Mouse (Mus musculus) MEL (cell line): ENCODE measurements around the gene Wfdc5. TPM values are rescaled to one million over a fixed set of nuclear protein-coding genes. Genes with fewer than 3 reads are reported as not detected.

Experiments used
- DNase-seq: peaks from one replicate; pipeline ENCODE4 v3.0.0; 2011; ENCODE audit warnings: low read depth, low spot score
- H3K27ac ChIP-seq: 2 replicates; pipeline ENCODE4 v1.5.1; 2012; ENCODE audit warnings: low read depth, mild to moderate bottlenecking, control low read depth, low read length, moderate library complexity; ENCODE audit not compliant: control insufficient read depth
- H3K27me3 ChIP-seq, 2 experiments: fragments of 150-350 bp in 1 of 2; sonication (generic) in 1 of 2; 2 replicates each; pipeline ENCODE4 v1.6.1; 2012; ENCODE audit warnings: low read length in 2 of 2, mild to moderate bottlenecking in 2 of 2, improper control_type of control experiment in 1 of 2, moderate library complexity in 1 of 2; ENCODE audit not compliant: insufficient read depth in 2 of 2, control insufficient read depth in 1 of 2
- H3K36me3 ChIP-seq, 2 experiments: 2 replicates each; pipeline ENCODE4 v1.6.1; 2012 to 2014; ENCODE audit warnings: low read length in 2 of 2, improper control_type of control experiment in 1 of 2, inconsistent platforms in 1 of 2, mild to moderate bottlenecking in 1 of 2; ENCODE audit not compliant: insufficient read depth in 2 of 2, control insufficient read depth in 1 of 2
- H3K4me1 ChIP-seq, 2 experiments: fragments of 150-350 bp in 1 of 2; sonication (generic) in 1 of 2; 2 replicates each; pipeline ENCODE4 v1.6.1; 2012; ENCODE audit warnings: low read length in 2 of 2, improper control_type of control experiment in 1 of 2, mild to moderate bottlenecking in 1 of 2; ENCODE audit not compliant: insufficient read depth in 2 of 2, control insufficient read depth in 1 of 2
- H3K4me3 ChIP-seq, 2 experiments: fragments of 150-350 bp in 1 of 2; sonication (generic) in 1 of 2; 2 replicates each; pipeline ENCODE4 v1.5.1; 2012; ENCODE audit warnings: low read depth in 2 of 2, low read length in 2 of 2, mild to moderate bottlenecking in 2 of 2, moderate library complexity in 2 of 2, control low read depth in 1 of 2, improper control_type of control experiment in 1 of 2; ENCODE audit not compliant: control insufficient read depth in 1 of 2, insufficient read depth in 1 of 2
- H3K79me2 ChIP-seq: 2 replicates; pipeline ENCODE4 v1.6.1; 2012; ENCODE audit warnings: mild to moderate bottlenecking, low read length, moderate library complexity; ENCODE audit not compliant: control insufficient read depth, poor library complexity, insufficient read depth
- H3K9ac ChIP-seq: 2 replicates; pipeline ENCODE4 v1.6.1; 2012; ENCODE audit warnings: low read depth, mild to moderate bottlenecking, control low read depth, low read length, moderate library complexity; ENCODE audit not compliant: control insufficient read depth, poor library complexity, severe bottlenecking
- H3K9me3 ChIP-seq: fragments of 150-350 bp; sonication (generic); replicated peaks from 2 replicates; pipeline ENCODE4 v1.6.1; 2012; ENCODE audit warnings: mild to moderate bottlenecking, low read length, improper control_type of control experiment, moderate library complexity; ENCODE audit not compliant: insufficient read depth
- BHLHE40 ChIP-seq: IDR thresholded peaks from 2 replicates; pipeline ENCODE4 v1.6.1; 2012; ENCODE audit warnings: low read depth, mild to moderate bottlenecking, inconsistent platforms, low read length, improper control_type of control experiment, borderline replicate concordance
- CTCF ChIP-seq, 3 experiments: IDR thresholded peaks in 2 of 3; conservative IDR thresholded peaks in 1 of 3; 2 replicates each; pipeline ENCODE4 v1.5.1; 2011 to 2012; ENCODE audit warnings: low read length in 3 of 3, low read depth in 2 of 3, mild to moderate bottlenecking in 2 of 3, improper control_type of control experiment in 1 of 3, inconsistent platforms in 1 of 3, mixed read lengths in 1 of 3, moderate library complexity in 1 of 3; ENCODE audit not compliant: control insufficient read depth in 1 of 3, insufficient read depth in 1 of 3, poor library complexity in 1 of 3, severe bottlenecking in 1 of 3
- E2F4 ChIP-seq: IDR thresholded peaks from 2 replicates; pipeline ENCODE4 v1.6.1; 2011; ENCODE audit warnings: low read depth, low read length, improper control_type of control experiment, borderline replicate concordance
- ELF1 ChIP-seq: IDR thresholded peaks from 2 replicates; pipeline ENCODE4 v1.6.1; 2014; ENCODE audit warnings: low read depth, mild to moderate bottlenecking, inconsistent platforms, low read length, improper control_type of control experiment, moderate library complexity
- EP300 ChIP-seq, 2 experiments: IDR thresholded peaks; 2 replicates each; pipeline ENCODE4 v1.6.1; 2011; ENCODE audit warnings: improper control_type of control experiment in 2 of 2, low read length in 2 of 2, low read depth in 1 of 2, mild to moderate bottlenecking in 1 of 2
- GABPA ChIP-seq: IDR thresholded peaks from 2 replicates; pipeline ENCODE4 v1.6.1; 2012; ENCODE audit warnings: low read depth, mild to moderate bottlenecking, inconsistent platforms, low read length, improper control_type of control experiment, moderate library complexity
- GATA1 ChIP-seq: IDR thresholded peaks from 2 replicates; pipeline ENCODE4 v1.6.1; 2011; ENCODE audit warnings: low read depth, low read length, improper control_type of control experiment
- KAT2A ChIP-seq: conservative IDR thresholded peaks from 2 replicates; pipeline ENCODE4 v1.6.1; 2012; ENCODE audit warnings: low read depth, low read length, improper control_type of control experiment, inconsistent platforms
- MAZ ChIP-seq: IDR thresholded peaks from 2 replicates; pipeline ENCODE4 v1.6.1; 2012; ENCODE audit warnings: low read depth, mild to moderate bottlenecking, inconsistent platforms, low read length, improper control_type of control experiment
- MEF2A ChIP-seq: IDR thresholded peaks from 2 replicates; pipeline ENCODE4 v1.6.1; 2014; ENCODE audit warnings: low read depth, mild to moderate bottlenecking, inconsistent platforms, low read length, improper control_type of control experiment; ENCODE audit not compliant: poor library complexity, insufficient replicate concordance, severe bottlenecking; ENCODE audit errors: extremely low read depth
- MYB ChIP-seq: IDR thresholded peaks from 2 replicates; pipeline ENCODE4 v1.6.1; 2011; ENCODE audit warnings: mild to moderate bottlenecking, low read depth, low read length, improper control_type of control experiment
- NRF1 ChIP-seq: IDR thresholded peaks from 2 replicates; pipeline ENCODE4 v1.6.1; 2014; ENCODE audit warnings: low read depth, mild to moderate bottlenecking, inconsistent platforms, low read length, improper control_type of control experiment, moderate library complexity; ENCODE audit not compliant: poor library complexity, insufficient read depth, severe bottlenecking
- POLR2AphosphoS2 ChIP-seq: IDR thresholded peaks from 2 replicates; pipeline ENCODE4 v1.6.1; 2011; ENCODE audit warnings: low read length, improper control_type of control experiment
- POLR2AphosphoS5 ChIP-seq: IDR thresholded peaks from 2 replicates; pipeline ENCODE4 v1.6.1; 2012; ENCODE audit warnings: low read depth, borderline replicate concordance, mild to moderate bottlenecking, inconsistent platforms, low read length, moderate library complexity, mixed read lengths
- RCOR1 ChIP-seq: IDR thresholded peaks from 2 replicates; pipeline ENCODE4 v1.6.1; 2012; ENCODE audit warnings: low read depth, mild to moderate bottlenecking, inconsistent platforms, low read length, improper control_type of control experiment
- SMC3 ChIP-seq: IDR thresholded peaks from 2 replicates; pipeline ENCODE4 v1.6.1; 2011; ENCODE audit warnings: low read depth, low read length, improper control_type of control experiment
- TAL1 ChIP-seq: IDR thresholded peaks from 2 replicates; pipeline ENCODE4 v1.6.1; 2012; ENCODE audit warnings: mild to moderate bottlenecking, inconsistent platforms, low read length, moderate library complexity, mixed read lengths
- TCF12 ChIP-seq: IDR thresholded peaks from 2 replicates; pipeline ENCODE4 v1.6.1; 2014; ENCODE audit warnings: low read depth, mild to moderate bottlenecking, inconsistent platforms, low read length, improper control_type of control experiment, moderate library complexity
- UBTF ChIP-seq: IDR thresholded peaks from 2 replicates; pipeline ENCODE4 v1.6.1; 2012; ENCODE audit warnings: low read depth, mild to moderate bottlenecking, inconsistent platforms, low read length, improper control_type of control experiment, moderate library complexity, borderline replicate concordance; ENCODE audit not compliant: insufficient read depth
- USF1 ChIP-seq: IDR thresholded peaks from 2 replicates; pipeline ENCODE4 v1.6.1; 2014; ENCODE audit warnings: low read depth, mild to moderate bottlenecking, inconsistent platforms, low read length, improper control_type of control experiment, moderate library complexity
- ZKSCAN1 ChIP-seq: IDR thresholded peaks from 2 replicates; pipeline ENCODE4 v1.6.1; 2012; ENCODE audit warnings: low read depth, mild to moderate bottlenecking, inconsistent platforms, low read length, improper control_type of control experiment, moderate library complexity
- polyA plus RNA-seq, 2 experiments: library from polyadenylated mRNA; stranded (reverse) in 1 of 2; unstranded in 1 of 2; fragments of >175 nt in 1 of 2; fragments of >200 nt in 1 of 2; gene quantifications; 2 replicates each; pipeline versions ENCODE4 v1.2.1 to v1.2.4; 2012; ENCODE audit warnings: low replicate concordance in 2 of 2, low read depth in 1 of 2; ENCODE audit not compliant: insufficient read length in 2 of 2, insufficient read depth in 1 of 2, missing spikeins in 1 of 2
- total RNA-seq: library from RNA; depleted of rRNA; stranded (reverse); fragments of 300-350 nt; gene quantifications from 2 replicates; pipeline ENCODE4 v1.2.3, GENCODE M21; 2012

The Wfdc5 gene
- total and polyA plus RNA-seq, 3 experiments, result not detected

DNA sequence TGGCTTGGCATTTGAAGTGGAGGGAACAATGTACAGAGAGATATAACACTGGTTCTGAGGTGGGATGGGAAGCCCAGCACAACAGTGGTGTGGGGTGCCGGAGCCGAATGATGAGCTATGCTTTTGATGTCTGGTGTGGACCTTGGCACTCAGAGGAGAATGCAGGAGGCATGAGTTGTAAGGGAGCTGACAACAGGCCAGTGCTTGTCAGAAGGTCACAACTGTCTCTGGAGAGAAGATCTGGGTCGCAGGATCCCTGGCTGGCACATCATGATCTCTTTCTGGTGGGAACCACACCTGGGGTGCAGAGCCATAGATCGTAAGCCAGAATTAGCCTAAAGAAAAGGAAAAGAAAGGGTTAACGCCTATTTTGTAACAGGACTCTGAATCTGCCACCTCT, 4.7 kb downstream of the Wfdc5 start:
- TF ChIP-seq GATA1 (no peak), MAZ (no peak), ZKSCAN1 (no peak), POLR2AphosphoS2 (no peak), USF1 (no peak), GABPA (no peak), E2F4 (no peak), SMC3 (no peak), CTCF (IDR thresholded peaks at IDR 0.05 in 2 of 3, conservative IDR thresholded peaks at IDR 0.05 in 1 of 3; ENCODE audit: control insufficient read depth in 1 of 3, insufficient read depth in 1 of 3, low read depth in 2 of 3, low read length in 3 of 3, poor library complexity in 1 of 3, severe bottlenecking in 1 of 3) (no peak), MYB (no peak), BHLHE40 (no peak), NRF1 (no peak), POLR2AphosphoS5 (no peak), MEF2A (no peak), TCF12 (no peak), ELF1 (no peak), RCOR1 (no peak), KAT2A (no peak), TAL1 (no peak), UBTF (no peak)
- no peaks in the 10 kb centered on the region for H3K9me3 ChIP-seq
- H3K4me1 ChIP-seq, result peaks cover 11 to 17% of the 10 kb centered on the region in 2 experiments
- H3K27ac ChIP-seq, result no peak overlapping the region
- peaks cover 0 to 13% of the 10 kb centered on the region in 2 experiments; a peak in 2 of 4 replicates for H3K36me3 ChIP-seq
- no peaks in the 10 kb centered on the region for H3K79me2 ChIP-seq
- no peaks in the 10 kb centered on the region; a peak in 1 of 4 replicates for H3K27me3 ChIP-seq
- DNase-seq, result no peak
- H3K4me3 ChIP-seq, result no peak overlapping the region
- H3K9ac ChIP-seq, result no peak overlapping the region

DNA sequence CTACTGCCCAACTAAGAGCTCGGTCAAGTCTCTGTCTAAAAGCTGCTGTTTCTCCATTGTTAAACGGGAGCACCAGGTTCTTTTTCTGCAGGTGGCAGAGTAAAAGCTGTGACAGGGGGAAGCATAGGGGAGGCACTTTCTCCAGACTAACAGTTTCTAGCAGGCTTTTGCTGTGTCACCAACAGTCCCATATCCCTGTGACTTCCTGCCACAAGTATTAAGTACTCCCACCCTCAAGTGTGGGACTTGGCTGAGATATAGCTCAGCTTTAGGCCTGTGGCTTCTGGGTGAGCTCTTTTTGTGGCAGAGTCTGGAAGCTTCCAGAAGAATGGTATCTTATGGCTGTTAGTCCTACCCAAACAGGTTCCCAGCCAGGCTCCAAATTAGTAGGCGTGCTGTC, 6.7 kb downstream of the Wfdc5 start:
- Histone ChIP-seq H3K27ac (no peak overlapping the region), H3K79me2 (no peaks in the 10 kb centered on the region), H3K36me3 (peaks cover 0 to 13% of the 10 kb centered on the region in 2 experiments; a peak in 2 of 4 replicates), H3K4me3 (no peak overlapping the region), H3K4me1 (peaks cover 11 to 17% of the 10 kb centered on the region in 2 experiments), H3K9ac (no peak overlapping the region), H3K27me3 (no peaks in the 10 kb centered on the region; a peak in 1 of 4 replicates), H3K9me3 (no peaks in the 10 kb centered on the region)
- DNase-seq, result peak; percentile 35
- TF ChIP-seq TAL1 (no peak), EP300 (IDR thresholded peaks at IDR 0.05; ENCODE audit: low read depth in 1 of 2, low read length in 2 of 2) (peak in 1 of 2 experiments; percentile 31; a peak in 1 of 4 replicates)
